Mouse (Mus musculus): Measurements from ENCODE around the gene Gm49405. TPM values are rescaled to one million over a fixed set of nuclear protein-coding genes. Genes with fewer than 3 reads are reported as not detected.

Gene Gm49405
- polyA plus RNA-seq, 1 experiment = 8.3 TPM

DNA sequence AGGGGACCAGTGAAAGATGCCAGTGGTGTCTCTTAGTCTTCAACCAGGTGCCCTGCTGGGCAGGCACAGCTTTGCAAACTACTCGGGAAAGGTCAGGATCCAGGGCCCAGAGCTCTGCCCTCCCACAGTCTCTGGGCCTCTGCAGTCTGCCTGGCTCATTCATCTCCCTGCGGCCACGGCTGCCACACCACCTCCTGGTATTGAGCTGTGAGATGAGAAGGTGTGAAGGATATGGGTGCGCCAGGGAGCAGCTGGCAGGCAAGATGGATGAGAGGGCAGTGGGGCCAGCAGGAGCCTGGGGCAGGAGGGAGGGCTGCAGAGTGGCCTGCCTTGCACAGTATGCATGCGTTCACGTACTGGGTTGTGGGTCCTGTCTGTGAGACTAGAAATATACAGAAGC lies 9.6 kb upstream of the Gm49405 start:
- no peak for DNase-seq (ENCODE audit: low read depth)
- TF ChIP-seq CTCF (IDR thresholded peaks at IDR 0.05; ENCODE audit: borderline replicate concordance, extremely low read depth, insufficient read depth, insufficient read length) (no peak), POLR2A (IDR thresholded peaks at IDR 0.05; ENCODE audit: borderline replicate concordance, extremely low read depth, insufficient read depth, insufficient read length, poor library complexity, severe bottlenecking) (no peak)

DNA sequence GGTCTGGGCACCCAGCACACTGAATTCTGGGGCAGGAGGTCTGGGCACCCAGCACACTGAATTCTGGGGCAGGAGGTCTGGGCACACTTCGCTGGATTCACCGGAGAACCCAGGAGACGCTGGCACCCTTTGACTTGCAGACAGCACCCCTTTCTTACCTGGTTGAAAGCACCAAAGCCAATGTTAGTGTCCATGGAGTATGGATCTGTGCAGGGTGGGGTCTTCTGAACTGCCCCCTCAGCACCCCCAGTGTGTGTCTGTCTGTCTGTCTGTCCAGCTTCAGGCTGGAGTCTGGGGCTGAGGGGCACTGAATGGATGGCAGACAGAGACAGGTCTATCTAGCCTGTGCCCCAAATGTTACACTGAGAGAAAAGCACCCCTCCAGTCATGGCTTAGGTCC lies 8.9 kb upstream of the Gm49405 start:
- no peak for DNase-seq (ENCODE audit: low read depth)
- no peak for TF ChIP-seq CTCF (IDR thresholded peaks at IDR 0.05; ENCODE audit: borderline replicate concordance, extremely low read depth, insufficient read depth, insufficient read length)
- no peak for TF ChIP-seq POLR2A (IDR thresholded peaks at IDR 0.05; ENCODE audit: borderline replicate concordance, extremely low read depth, insufficient read depth, insufficient read length, poor library complexity, severe bottlenecking)

- no peak for DNase-seq (ENCODE audit: low read depth)
- no peak for TF ChIP-seq CTCF (IDR thresholded peaks at IDR 0.05; ENCODE audit: borderline replicate concordance, extremely low read depth, insufficient read depth, insufficient read length)
- TF ChIP-seq POLR2A (IDR thresholded peaks at IDR 0.05; ENCODE audit: borderline replicate concordance, extremely low read depth, insufficient read depth, insufficient read length, poor library complexity, severe bottlenecking) = no peak
These were observed 8.5 kb upstream of the Gm49405 start for GRCm38 (mm10) chr19:3991966-3992365.

- TF ChIP-seq POLR2A (IDR thresholded peaks at IDR 0.05; ENCODE audit: borderline replicate concordance, extremely low read depth, insufficient read depth, insufficient read length, poor library complexity, severe bottlenecking) (no peak), CTCF (IDR thresholded peaks at IDR 0.05; ENCODE audit: borderline replicate concordance, extremely low read depth, insufficient read depth, insufficient read length) (no peak)
- no peak for DNase-seq (ENCODE audit: low read depth)
These were observed 8.0 kb upstream of the Gm49405 start, which contains the start of gene Tbx10 for GRCm38 (mm10) chr19:3992416-3992815. TSS of gene Tbx10 (plus strand) at chr19:3992752.

DNA sequence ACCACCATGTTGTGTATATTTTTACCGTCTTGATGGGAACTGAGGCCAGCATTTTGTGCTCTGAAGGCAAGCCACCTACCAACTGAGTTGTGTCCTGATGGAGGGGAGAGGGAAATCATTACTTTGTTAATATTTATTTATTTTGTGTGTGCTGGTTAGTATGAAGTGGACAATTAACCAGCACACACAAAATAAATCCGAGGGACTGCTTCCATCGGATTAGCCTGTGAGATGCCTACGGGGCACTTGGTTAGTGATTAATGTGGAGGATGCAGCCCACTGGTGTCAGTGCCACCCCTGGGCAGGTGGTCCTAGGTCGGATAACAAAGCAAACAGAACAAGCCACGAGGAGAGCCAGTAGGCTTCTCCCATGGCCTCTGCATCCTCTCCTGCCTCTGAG lies 5.5 kb upstream of the Gm49405 start:
- TF ChIP-seq CTCF (IDR thresholded peaks at IDR 0.05; ENCODE audit: borderline replicate concordance, extremely low read depth, insufficient read depth, insufficient read length) = no peak
- no peak for TF ChIP-seq POLR2A (IDR thresholded peaks at IDR 0.05; ENCODE audit: borderline replicate concordance, extremely low read depth, insufficient read depth, insufficient read length, poor library complexity, severe bottlenecking)
- DNase-seq (ENCODE audit: low read depth) = no peak

GRCm38 (mm10) chr19:3995505-3995904 lies 4.9 kb upstream of the Gm49405 start:
- TF ChIP-seq CTCF (IDR thresholded peaks at IDR 0.05; ENCODE audit: borderline replicate concordance, extremely low read depth, insufficient read depth, insufficient read length) = no peak
- TF ChIP-seq POLR2A (IDR thresholded peaks at IDR 0.05; ENCODE audit: borderline replicate concordance, extremely low read depth, insufficient read depth, insufficient read length, poor library complexity, severe bottlenecking) = no peak
- DNase-seq (ENCODE audit: low read depth) = no peak

GRCm38 (mm10) chr19:3996106-3996505 lies 4.3 kb upstream of the Gm49405 start:
- TF ChIP-seq CTCF (IDR thresholded peaks at IDR 0.05; ENCODE audit: borderline replicate concordance, extremely low read depth, insufficient read depth, insufficient read length) = no peak
- no peak for DNase-seq (ENCODE audit: low read depth)

GRCm38 (mm10) chr19:3996747-3997146 lies 3.7 kb upstream of the Gm49405 start:
- TF ChIP-seq CTCF (IDR thresholded peaks at IDR 0.05; ENCODE audit: borderline replicate concordance, extremely low read depth, insufficient read depth, insufficient read length) (no peak), POLR2A (IDR thresholded peaks at IDR 0.05; ENCODE audit: borderline replicate concordance, extremely low read depth, insufficient read depth, insufficient read length, poor library complexity, severe bottlenecking) (no peak)
- no peak for DNase-seq (ENCODE audit: low read depth)

DNA sequence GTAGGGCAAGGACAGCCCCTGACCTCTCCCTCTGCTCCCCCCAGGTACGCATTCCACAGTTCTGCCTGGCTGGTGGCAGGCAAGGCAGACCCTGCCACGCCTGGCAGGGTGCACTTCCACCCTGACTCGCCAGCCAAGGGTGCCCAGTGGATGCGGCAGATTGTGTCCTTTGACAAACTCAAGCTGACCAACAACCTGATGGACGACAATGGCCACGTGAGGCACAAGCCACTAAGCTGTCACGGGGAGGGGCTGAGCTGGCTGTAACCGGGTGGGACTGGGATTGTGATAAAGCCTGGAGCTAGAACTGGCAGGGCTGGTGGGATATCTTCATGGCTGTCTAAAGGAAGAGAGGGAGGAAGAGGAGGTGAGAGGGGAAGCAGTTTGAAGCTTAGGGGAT lies 3.2 kb upstream of the Gm49405 start:
- DNase-seq (ENCODE audit: low read depth) = no peak
- no peak for TF ChIP-seq CTCF (IDR thresholded peaks at IDR 0.05; ENCODE audit: borderline replicate concordance, extremely low read depth, insufficient read depth, insufficient read length)
- no peak for TF ChIP-seq POLR2A (IDR thresholded peaks at IDR 0.05; ENCODE audit: borderline replicate concordance, extremely low read depth, insufficient read depth, insufficient read length, poor library complexity, severe bottlenecking)

DNA sequence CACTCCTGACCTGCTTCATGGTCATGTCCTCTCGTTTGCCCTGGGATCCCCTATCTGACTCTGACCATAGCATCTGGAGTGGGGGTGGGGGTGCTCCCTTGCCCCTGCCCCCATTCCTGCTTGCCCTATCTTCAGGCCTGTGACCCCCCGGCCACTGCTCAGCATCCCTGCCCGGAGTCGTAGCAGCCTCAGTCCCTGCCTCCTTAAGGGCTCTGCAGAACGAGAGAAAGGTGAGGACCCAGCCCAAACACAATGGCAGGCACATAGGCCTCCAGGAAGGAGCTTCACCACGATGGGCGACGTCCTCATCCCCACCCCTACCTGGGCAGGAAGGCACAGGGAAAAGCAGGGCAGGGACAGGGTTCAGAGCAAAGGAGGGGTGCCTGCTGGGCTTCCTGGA lies 2.1 kb upstream of the Gm49405 start:
- DNase-seq (ENCODE audit: low read depth) = no peak
- no peak for TF ChIP-seq CTCF (IDR thresholded peaks at IDR 0.05; ENCODE audit: borderline replicate concordance, extremely low read depth, insufficient read depth, insufficient read length)
- no peak for TF ChIP-seq POLR2A (IDR thresholded peaks at IDR 0.05; ENCODE audit: borderline replicate concordance, extremely low read depth, insufficient read depth, insufficient read length, poor library complexity, severe bottlenecking)

- TF ChIP-seq CTCF (IDR thresholded peaks at IDR 0.05; ENCODE audit: borderline replicate concordance, extremely low read depth, insufficient read depth, insufficient read length) (no peak), POLR2A (IDR thresholded peaks at IDR 0.05; ENCODE audit: borderline replicate concordance, extremely low read depth, insufficient read depth, insufficient read length, poor library complexity, severe bottlenecking) (no peak)
These were observed 1.2 kb upstream of the Gm49405 start for GRCm38 (mm10) chr19:3999121-3999730.

DNA sequence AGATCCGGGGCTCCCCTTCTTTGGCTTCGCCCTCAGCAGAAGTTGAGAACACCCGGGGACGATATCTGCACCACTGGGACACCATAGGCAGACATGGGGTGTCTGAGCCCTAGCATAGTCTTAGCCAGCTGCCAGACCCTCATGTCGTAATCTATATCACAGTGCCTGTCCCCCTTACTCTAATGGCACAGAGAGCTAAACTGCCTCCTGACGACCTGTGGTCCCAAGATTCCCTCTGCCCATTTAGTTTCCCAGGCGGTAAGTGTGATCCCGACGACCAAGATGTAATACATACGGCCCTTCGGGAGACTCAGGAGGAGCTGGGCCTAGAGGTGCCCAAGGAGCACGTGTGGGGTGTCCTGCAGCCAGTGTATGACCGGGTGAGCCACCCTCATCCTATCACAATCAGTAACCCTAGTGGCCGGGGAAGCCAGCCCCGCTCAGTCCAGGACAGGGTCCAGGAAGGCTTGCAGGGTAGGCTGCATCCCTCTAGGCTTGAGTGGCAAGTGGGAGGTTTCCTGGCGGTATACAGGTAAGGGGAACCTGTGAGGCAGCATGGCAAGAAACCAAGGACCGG lies 611 bp downstream of the Gm49405 start:
- no peak for DNase-seq (ENCODE audit: low read depth)
- no peak for TF ChIP-seq CTCF (IDR thresholded peaks at IDR 0.05; ENCODE audit: borderline replicate concordance, extremely low read depth, insufficient read depth, insufficient read length)
- no peak for TF ChIP-seq POLR2A (IDR thresholded peaks at IDR 0.05; ENCODE audit: borderline replicate concordance, extremely low read depth, insufficient read depth, insufficient read length, poor library complexity, severe bottlenecking)

More at GRCm38 (mm10) chr19:3999121-3999730, 1.2 kb upstream of the Gm49405 start:
- no peak for DNase-seq (ENCODE audit: low read depth)
